Mouse (Mus musculus): Measurements from ENCODE around the gene Naip5.

DNA sequence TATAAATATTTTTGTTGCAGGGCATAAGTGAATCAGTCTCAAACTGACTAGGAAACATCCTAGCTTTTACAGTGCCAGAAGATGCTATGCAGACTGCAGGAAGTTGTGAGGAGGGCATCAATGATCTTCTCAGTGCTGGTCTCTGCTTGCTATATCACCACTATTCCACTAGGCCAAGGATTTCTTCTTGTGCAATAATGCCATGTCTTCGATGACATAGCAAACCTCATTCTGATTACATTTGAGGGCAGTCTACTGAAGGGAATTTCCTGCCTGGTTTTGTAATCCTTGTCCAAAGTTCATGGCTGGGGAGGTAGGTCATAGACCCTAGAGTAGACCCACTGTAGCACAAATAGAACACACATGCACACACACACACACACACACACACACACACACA lies 42.8 kb downstream of the Naip5 start:
- TF ChIP-seq CTCF (IDR thresholded peaks at IDR 0.05; ENCODE audit: borderline replicate concordance, extremely low read depth, insufficient read depth, insufficient read length) (no peak), POLR2A (IDR thresholded peaks at IDR 0.05; ENCODE audit: borderline replicate concordance, extremely low read depth, insufficient read depth, insufficient read length, poor library complexity, severe bottlenecking) (no peak)

Data from brain, embryonic 14.5 days (tissue).